1 mouse cellular context compared by ENCODE assay signal in the genomic region with DNA sequence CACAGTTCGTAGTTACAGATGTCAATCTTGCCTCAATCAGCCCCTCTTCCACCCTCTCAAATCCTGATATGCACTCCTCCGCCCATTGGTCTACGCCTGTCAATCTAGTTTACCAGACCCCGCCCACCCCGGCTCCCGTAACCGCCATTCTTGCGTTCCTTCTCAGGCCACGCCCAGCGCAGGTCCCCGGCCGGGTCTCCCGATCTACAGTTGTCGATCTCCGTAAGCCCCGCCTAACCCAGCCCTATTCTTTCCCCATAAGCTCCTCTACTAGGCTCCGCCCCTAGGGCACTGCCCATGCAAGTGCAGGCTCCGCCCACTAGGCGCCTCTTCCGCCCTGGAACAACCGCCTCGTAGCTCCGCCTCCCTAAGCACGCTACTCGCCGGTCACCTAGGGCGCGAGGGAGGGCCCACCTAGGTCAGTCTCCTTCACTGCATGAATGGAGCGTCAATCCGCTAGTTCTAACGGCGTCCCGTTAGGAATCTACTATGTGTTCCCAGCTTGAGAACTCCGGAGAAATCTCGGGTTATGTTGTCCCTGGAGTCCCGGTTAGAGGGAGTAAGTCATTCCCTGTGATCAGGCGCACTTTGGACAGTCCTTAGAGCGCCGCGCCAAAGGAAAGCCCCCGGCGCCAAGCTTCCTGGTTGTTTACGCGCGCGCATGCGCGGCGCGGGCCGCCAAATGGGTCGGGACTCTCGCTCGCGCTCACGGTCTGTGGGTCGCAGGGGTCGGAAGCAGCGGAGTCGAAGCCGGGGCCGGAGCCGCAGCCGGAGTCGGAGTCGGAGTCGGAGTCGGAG.
TF ChIP-seq lines count a peak whose summit lies in the region.

Gene Cactin, plus strand, starts transcription at position 554 of the 798 bp plus-strand sequence.

TF ChIP-seq in CH12.LX, 34 proteins besides CTCF, POLR2A, EP300 and RAD21 (continued from another document):
- TF ChIP-seq HCFC1 (IDR thresholded peaks at IDR 0.05; ENCODE audit: low read depth, low read length) (peak; percentile 97), ZKSCAN1 (IDR thresholded peaks at IDR 0.05; ENCODE audit: borderline replicate concordance, low read depth, low read length) (no peak), E2F4 (IDR thresholded peaks at IDR 0.05; ENCODE audit: insufficient replicate concordance, low read depth, low read length) (peak; percentile 95), RCOR1 (conservative IDR thresholded peaks at IDR 0.05; ENCODE audit: low read depth, low read length) (no peak), NELFE (IDR thresholded peaks at IDR 0.05; ENCODE audit: low read depth, low read length) (peak; percentile 94), MAX (IDR thresholded peaks at IDR 0.05; ENCODE audit: low read length) (peak; percentile 100), ZC3H11A (IDR thresholded peaks at IDR 0.05; ENCODE audit: low read depth, low read length) (no peak), KAT2A (IDR thresholded peaks at IDR 0.05; ENCODE audit: insufficient replicate concordance, low read length) (peak; percentile 96), PAX5 (IDR thresholded peaks at IDR 0.05; ENCODE audit: low read length) (no peak), UBTF (IDR thresholded peaks at IDR 0.05; ENCODE audit: low read depth, low read length) (no peak), MYC (IDR thresholded peaks at IDR 0.05; ENCODE audit: low read depth, low read length) (peak; percentile 84), MEF2A (IDR thresholded peaks at IDR 0.05; ENCODE audit: borderline replicate concordance, low read depth, low read length) (peak; percentile 70), CHD1 (IDR thresholded peaks at IDR 0.05; ENCODE audit: low read depth, low read length) (no peak), GABPA (IDR thresholded peaks at IDR 0.05; ENCODE audit: insufficient replicate concordance, low read depth, low read length) (peak; percentile 40; the same call in 1 of the 2 replicates), ETS1 (conservative IDR thresholded peaks at IDR 0.05; ENCODE audit: low read depth, low read length) (no peak), MAZ (IDR thresholded peaks at IDR 0.05; ENCODE audit: low read depth, low read length) (peak; percentile 78), ZNF384 (IDR thresholded peaks at IDR 0.05; ENCODE audit: low read depth, low read length) (no peak), ELF1 (IDR thresholded peaks at IDR 0.05; ENCODE audit: low read depth, low read length) (peak; percentile 98), BHLHE40 (IDR thresholded peaks at IDR 0.05; ENCODE audit: low read depth, low read length) (peak; percentile 16; the same call in 1 of the 2 replicates), ZMIZ1 (IDR thresholded peaks at IDR 0.05; ENCODE audit: low read depth, low read length) (peak; percentile 78; the same call in 1 of the 2 replicates), MXI1 (IDR thresholded peaks at IDR 0.05; ENCODE audit: low read depth, low read length) (peak; percentile 78), TCF12 (IDR thresholded peaks at IDR 0.05; ENCODE audit: low read depth, low read length) (peak; percentile 85)
